Mouse (Mus musculus) embryonic facial prominence, embryonic 13.5 days (tissue): Measurements from ENCODE around the gene Mrpl4. TPM values are rescaled to one million over a fixed set of nuclear protein-coding genes. Genes with fewer than 3 reads are reported as not detected.
A peak's percentile ranks its signal among the peaks of the same experiment; 100 is the strongest.

Source experiments
- ATAC-seq: fragments of 200-750 bp; cut with Nextera tagmentation; 2 replicates; pipeline ENCODE4 v1.8.0; 2017; ENCODE audit warnings: low read depth; ENCODE audit not compliant: insufficient number of reproducible peaks, insufficient read depth, low FRiP score, low TSS enrichment
- H3K27ac ChIP-seq: fragments of 300-500 bp; sonication (generic); 2 replicates; pipeline ENCODE4 v1.5.1; 2015; ENCODE audit warnings: moderate library complexity, mild to moderate bottlenecking, inconsistent platforms
- H3K27me3 ChIP-seq: fragments of 300-500 bp; sonication (generic); 2 replicates; pipeline ENCODE4 v1.6.1; 2015; ENCODE audit warnings: mild to moderate bottlenecking, inconsistent platforms
- H3K36me3 ChIP-seq: fragments of 300-500 bp; sonication (generic); 2 replicates; pipeline ENCODE4 v1.6.1; 2015; ENCODE audit warnings: mild to moderate bottlenecking, inconsistent platforms
- H3K4me1 ChIP-seq: fragments of 300-500 bp; sonication (generic); 2 replicates; pipeline ENCODE4 v1.6.1; 2015; ENCODE audit warnings: inconsistent platforms
- H3K4me2 ChIP-seq: fragments of 300-500 bp; sonication (generic); 2 replicates; pipeline ENCODE4 v1.6.1; 2015; ENCODE audit warnings: moderate library complexity, mild to moderate bottlenecking, inconsistent platforms
- H3K4me3 ChIP-seq: fragments of 300-500 bp; sonication (generic); 2 replicates; pipeline ENCODE4 v1.5.1; 2015; ENCODE audit warnings: mild to moderate bottlenecking, inconsistent platforms
- H3K9ac ChIP-seq: fragments of 300-500 bp; sonication (generic); 2 replicates; pipeline ENCODE4 v1.6.1; 2015; ENCODE audit warnings: mild to moderate bottlenecking, inconsistent platforms
- H3K9me3 ChIP-seq: fragments of 300-500 bp; sonication (generic); 2 replicates; pipeline ENCODE4 v1.6.1; 2016; ENCODE audit warnings: inconsistent platforms
- WGBS: fragments of 180-500 bp; shearing (Covaris S2); methylation state at CpG from one replicate; pipeline ENCODE4 v1.1.7; 2015; ENCODE audit warnings: mixed read lengths; 5-methylcytosine and 5-hydroxymethylcytosine counted together
- polyA plus RNA-seq: library from polyadenylated mRNA; unstranded; fragments of >200 nt; fragmentation: Nextera tagmentation; extraction: Ambion mirVana; gene quantifications from 2 replicates; pipeline ENCODE4 v1.2.1, GENCODE M21; 2015

The Mrpl4 gene
- polyA plus RNA-seq, result 142 TPM in 2 replicates

- H3K36me3 ChIP-seq, result peaks cover 32% of the 10 kb centered on the region
- H3K4me2 ChIP-seq, result peak within 1 kb of the TSS; percentile 81
- no peaks in the 10 kb centered on the region for H3K27me3 ChIP-seq
- peak within 1 kb of the TSS; percentile 85 for H3K4me3 ChIP-seq
- peaks cover 7% of the 10 kb centered on the region for H3K4me1 ChIP-seq
- peak within 1 kb of the TSS; percentile 90 for H3K9ac ChIP-seq
- peak; percentile 77 for ATAC-seq
- H3K27ac ChIP-seq, result peak within 1 kb of the TSS; percentile 79
- H3K9me3 ChIP-seq, result no peaks in the 10 kb centered on the region
- under 1% methylated on average over 72 of the region's 72 CpGs for WGBS
Measured at GRCm38 (mm10) chr9:21002627-21003551, at the start of gene Mrpl4. Mrpl4 (plus strand) TSS chr9:21002738.

DNA sequence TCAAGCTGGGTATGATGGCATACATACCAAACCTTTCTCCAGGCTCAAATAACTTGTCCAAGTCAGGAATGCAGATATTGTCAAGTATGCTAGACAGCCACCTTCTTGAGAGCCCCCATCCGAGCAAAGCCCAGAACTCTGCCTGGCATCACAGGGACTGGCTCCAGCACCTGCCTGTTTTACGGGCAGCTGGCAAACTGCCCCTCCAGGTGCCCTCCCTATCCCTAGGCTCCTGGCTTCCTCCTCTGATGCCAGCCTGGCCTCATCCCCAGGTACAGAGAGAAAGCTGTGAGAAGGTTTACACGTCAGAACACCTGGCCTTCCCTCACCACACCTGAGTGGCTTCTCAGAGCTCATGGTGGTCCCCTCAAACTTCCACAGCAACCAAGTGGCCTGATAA, 45.5 kb upstream of the Mrpl4 start:
- Histone ChIP-seq H3K4me3 (no peak overlapping the region), H3K4me2 (no peak overlapping the region), H3K9me3 (no peaks in the 10 kb centered on the region), H3K27me3 (no peaks in the 10 kb centered on the region), H3K9ac (no peak overlapping the region), H3K27ac (no peak overlapping the region), H3K36me3 (no peaks in the 10 kb centered on the region), H3K4me1 (no peaks in the 10 kb centered on the region)
- 83% methylated on average over 3 of the region's 3 CpGs for WGBS
- no peak for ATAC-seq

DNA sequence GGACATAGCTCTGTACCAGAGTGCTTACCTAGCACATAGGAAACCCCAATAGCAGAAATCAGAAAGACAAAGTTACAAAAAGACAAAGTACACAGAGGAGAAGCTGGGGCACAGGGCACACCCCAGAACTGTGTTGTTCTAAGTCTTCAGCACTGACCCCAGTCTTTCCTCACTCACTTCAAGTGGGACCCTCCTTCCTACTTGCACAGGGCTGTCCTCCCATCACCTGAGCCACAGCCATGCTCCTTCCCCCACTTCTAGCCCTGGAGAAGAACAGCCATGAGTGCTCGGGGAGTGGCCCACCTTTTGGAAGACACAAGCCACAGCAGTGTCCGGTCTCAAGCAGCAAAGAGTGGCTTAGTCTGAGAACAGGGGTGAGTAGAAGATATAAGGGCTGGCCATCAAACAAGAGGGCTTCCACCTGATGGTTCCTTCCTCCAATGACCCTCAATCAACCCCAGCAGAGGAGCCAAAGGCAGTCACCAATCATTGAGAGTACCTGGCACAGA, 43.1 kb upstream of the Mrpl4 start, which contains the start of gene Dnmt1:
Gene Dnmt1, minus strand, starts transcription at position 459 of the 509 bp plus-strand sequence.
- Histone ChIP-seq H3K4me2 (no peak within 1 kb of the TSS), H3K27me3 (no peaks in the 10 kb centered on the region), H3K9me3 (no peaks in the 10 kb centered on the region), H3K4me3 (no peak within 1 kb of the TSS), H3K4me1 (no peaks in the 10 kb centered on the region), H3K36me3 (peaks cover 17% of the 10 kb centered on the region), H3K27ac (no peak within 1 kb of the TSS), H3K9ac (no peak within 1 kb of the TSS)
- ATAC-seq, result no peak
- 87% methylated on average over 2 of the region's 2 CpGs for WGBS

DNA sequence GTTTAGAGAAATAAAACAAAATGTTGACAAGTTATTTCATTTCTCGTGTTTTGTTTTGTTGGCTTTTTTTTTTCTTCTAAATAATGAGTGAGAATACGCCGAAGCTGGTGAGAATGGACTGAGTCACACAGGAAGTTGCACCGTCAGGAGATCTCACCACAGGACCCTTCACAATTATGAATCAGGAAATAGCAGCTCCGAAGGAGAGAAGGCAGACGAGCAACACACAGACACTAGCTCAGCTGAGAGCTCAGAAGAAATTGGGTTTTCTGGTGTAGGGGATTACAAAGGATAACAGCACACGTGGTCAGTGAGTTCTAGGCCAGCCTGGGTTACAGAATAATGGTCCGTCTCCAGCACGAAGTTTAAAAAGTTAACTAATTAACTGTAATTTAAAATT, 41.0 kb upstream of the Mrpl4 start:
- Histone ChIP-seq H3K4me1 (no peaks in the 10 kb centered on the region), H3K9me3 (no peaks in the 10 kb centered on the region), H3K4me2 (no peak overlapping the region), H3K27ac (no peak overlapping the region), H3K4me3 (no peak overlapping the region), H3K36me3 (peaks cover 38% of the 10 kb centered on the region), H3K9ac (no peak overlapping the region), H3K27me3 (no peaks in the 10 kb centered on the region)
- 64% methylated on average over 9 of the region's 9 CpGs for WGBS
- no peak for ATAC-seq

DNA sequence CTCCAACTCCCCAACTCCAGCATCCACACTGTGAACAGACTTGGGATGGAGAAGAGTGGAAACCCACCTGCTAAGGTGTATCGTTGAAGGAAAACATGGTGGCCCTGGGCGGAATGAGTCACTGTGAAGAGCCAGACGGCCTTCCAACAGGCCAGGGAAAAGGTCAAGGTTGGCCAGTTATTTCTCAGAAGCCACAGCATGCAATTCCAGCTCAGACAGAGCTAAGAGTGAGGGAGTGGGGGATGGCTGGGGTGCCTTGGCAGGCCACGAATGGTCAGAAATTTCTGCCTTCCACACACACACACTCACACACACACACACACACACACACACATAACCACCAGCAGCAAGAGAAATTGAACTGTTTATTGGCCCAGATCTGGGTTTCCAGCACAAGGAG, 36.9 kb upstream of the Mrpl4 start:
- Histone ChIP-seq H3K9ac (no peak overlapping the region), H3K27me3 (no peaks in the 10 kb centered on the region), H3K9me3 (no peaks in the 10 kb centered on the region), H3K36me3 (peaks cover 73% of the 10 kb centered on the region), H3K4me2 (no peak overlapping the region), H3K27ac (no peak overlapping the region), H3K4me3 (no peak overlapping the region), H3K4me1 (peaks cover 6% of the 10 kb centered on the region)
- WGBS, result 84% methylated on average over 4 of the region's 4 CpGs
- no peak for ATAC-seq

GRCm38 (mm10) chr9:20966008-20966407, 36.5 kb upstream of the Mrpl4 start:
- Histone ChIP-seq H3K4me2 (no peak overlapping the region), H3K9ac (no peak overlapping the region), H3K36me3 (peaks cover 77% of the 10 kb centered on the region), H3K4me1 (peaks cover 10% of the 10 kb centered on the region), H3K27me3 (no peaks in the 10 kb centered on the region), H3K9me3 (no peaks in the 10 kb centered on the region), H3K4me3 (no peak overlapping the region), H3K27ac (no peak overlapping the region)
- WGBS, result 91% methylated on average over 3 of the region's 3 CpGs
- ATAC-seq, result no peak

DNA sequence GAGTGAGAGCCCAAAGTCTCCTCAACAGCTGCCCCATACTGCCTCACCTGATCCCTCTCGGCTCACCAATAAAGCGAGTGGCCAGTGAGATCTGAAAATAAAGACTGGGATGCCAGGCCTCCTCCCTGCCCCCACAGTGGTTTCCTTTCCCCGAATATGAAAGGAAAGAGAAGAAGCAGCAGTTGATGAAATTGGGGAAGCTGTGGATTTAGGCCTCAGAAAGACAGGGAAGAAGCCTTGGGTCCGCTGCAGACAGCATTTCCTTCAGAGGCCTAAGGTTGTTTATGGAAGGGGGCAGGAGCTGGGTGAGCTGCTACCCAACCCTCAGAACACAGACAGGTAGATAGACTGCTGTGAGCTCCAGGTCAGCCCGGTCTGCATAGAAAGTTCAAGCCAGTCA, 35.8 kb upstream of the Mrpl4 start:
- H3K4me3 ChIP-seq, result no peak overlapping the region
- H3K27me3 ChIP-seq, result no peaks in the 10 kb centered on the region
- peaks cover 18% of the 10 kb centered on the region for H3K4me1 ChIP-seq
- ATAC-seq, result no peak
- no peak overlapping the region for H3K4me2 ChIP-seq
- H3K9ac ChIP-seq, result no peak overlapping the region
- WGBS, result 76% methylated on average over 5 of the region's 5 CpGs
- no peaks in the 10 kb centered on the region for H3K9me3 ChIP-seq
- H3K36me3 ChIP-seq, result peaks cover 79% of the 10 kb centered on the region
- H3K27ac ChIP-seq, result no peak overlapping the region

DNA sequence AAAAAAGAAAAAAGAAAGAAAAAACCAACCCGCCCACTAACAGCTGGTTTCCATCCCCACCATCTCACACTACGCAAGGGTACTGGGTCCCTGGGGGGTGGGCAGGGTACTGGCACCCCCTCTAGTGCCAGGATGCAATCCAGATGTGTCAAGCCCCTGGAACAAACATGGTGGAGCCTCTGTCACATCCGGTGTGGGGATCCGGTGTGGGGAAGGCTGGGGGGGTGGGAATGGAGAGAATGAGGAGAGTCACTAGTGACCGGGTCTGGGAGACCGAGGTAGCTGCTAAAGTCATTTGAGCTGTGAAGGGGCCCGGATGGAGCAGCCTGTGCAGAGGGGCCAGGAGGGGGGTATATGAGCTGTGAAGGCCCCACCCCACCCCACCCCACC, 30.8 kb upstream of the Mrpl4 start:
- 16% methylated on average over 7 of the region's 7 CpGs for WGBS
- H3K4me1 ChIP-seq, result peaks cover 52% of the 10 kb centered on the region

DNA sequence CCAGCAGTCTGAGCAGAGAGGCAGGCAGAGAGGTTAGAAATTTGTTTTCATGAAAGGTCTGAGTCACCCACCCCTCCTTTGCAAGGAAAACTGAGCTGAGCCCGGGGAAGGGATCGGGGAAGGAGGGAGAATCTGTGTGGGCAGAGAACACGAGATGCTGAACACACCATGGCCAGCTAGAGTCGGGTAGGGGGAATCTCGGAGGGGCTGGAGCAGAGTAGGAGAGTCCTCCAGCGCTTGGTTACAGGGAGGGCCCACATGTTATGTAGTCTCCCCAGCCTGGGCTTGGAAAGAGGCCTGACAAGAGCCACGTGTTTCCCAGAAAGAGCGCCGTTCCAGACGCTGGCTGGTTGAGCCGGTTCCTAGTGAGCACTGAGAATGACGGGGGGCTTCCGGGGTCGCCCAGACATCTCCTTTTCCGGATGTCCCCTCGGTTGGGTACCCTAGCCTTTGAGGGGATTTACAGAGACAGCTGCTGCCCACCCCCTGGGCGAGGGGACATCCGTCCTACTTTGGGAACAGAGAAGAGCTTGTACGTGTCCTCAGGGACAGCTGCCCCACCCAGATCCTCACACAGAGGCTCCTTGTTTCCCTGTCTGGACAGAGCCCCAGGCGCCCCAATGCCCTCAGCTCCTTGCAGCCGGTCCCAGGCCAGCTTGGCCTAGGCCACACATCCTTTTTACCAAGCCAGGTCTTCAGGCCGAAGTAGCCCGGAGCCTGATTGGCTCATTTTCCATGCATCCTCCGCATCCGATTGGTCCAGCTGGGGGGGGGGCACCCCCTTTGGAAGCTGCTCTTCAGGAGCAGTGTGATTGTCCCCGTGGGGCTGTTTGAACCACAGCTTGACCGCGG, 30.2 kb upstream of the Mrpl4 start:
- Histone ChIP-seq H3K36me3 (peaks cover 33% of the 10 kb centered on the region), H3K4me2 (peak overlapping the region; percentile 90), H3K27ac (peak overlapping the region; percentile 99), H3K4me1 (peaks cover 58% of the 10 kb centered on the region), H3K9me3 (no peaks in the 10 kb centered on the region), H3K9ac (peak overlapping the region; percentile 72), H3K4me3 (peak overlapping the region; percentile 90), H3K27me3 (no peaks in the 10 kb centered on the region)
- ATAC-seq, result peak; percentile 70
- 3% methylated on average over 28 of the region's 28 CpGs for WGBS

More for the DNA sequence above, 30.8 kb upstream of the Mrpl4 start:
- Histone ChIP-seq H3K4me3 (peak overlapping the region; percentile 90), H3K4me2 (peak overlapping the region; percentile 90), H3K36me3 (peaks cover 39% of the 10 kb centered on the region), H3K27ac (peak overlapping the region; percentile 99), H3K9ac (peak overlapping the region; percentile 72), H3K27me3 (no peaks in the 10 kb centered on the region), H3K9me3 (no peaks in the 10 kb centered on the region)
- ATAC-seq, result peak; percentile 74

DNA sequence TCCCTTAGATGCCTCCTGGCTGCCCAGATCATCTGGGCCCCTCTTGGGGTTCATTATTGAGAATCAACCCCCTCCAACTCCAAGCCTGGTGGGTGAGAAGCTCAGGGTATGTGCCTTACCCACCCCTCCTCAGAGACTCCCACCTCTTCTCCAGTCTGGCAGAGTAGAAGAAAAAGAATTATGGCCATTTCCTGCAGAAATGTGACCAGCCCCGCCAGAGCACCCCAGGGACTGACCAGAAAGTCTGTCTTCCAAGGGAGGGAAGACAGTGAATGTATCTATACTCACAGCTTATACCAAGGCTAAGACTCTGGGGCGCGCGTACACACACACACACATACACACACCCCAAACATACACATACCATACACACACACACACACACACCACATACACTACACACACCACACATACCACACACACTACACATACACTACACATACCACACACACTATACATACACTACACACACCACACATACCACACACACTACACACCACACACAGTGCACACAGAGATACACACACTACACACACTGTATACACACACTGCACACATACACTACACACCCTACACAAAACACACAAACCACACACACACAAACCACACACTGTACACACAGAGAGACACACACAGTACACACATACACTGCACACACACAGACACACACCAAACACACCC, 29.4 kb upstream of the Mrpl4 start:
- H3K4me1 ChIP-seq, result peaks cover 62% of the 10 kb centered on the region
- no peak for ATAC-seq

GRCm38 (mm10) chr9:20973682-20974075, 28.9 kb upstream of the Mrpl4 start:
- H3K4me2 ChIP-seq, result peak overlapping the region; percentile 90
- peaks cover 20% of the 10 kb centered on the region for H3K36me3 ChIP-seq
- H3K9me3 ChIP-seq, result no peaks in the 10 kb centered on the region
- ATAC-seq, result no peak
- peak overlapping the region; percentile 90 for H3K4me3 ChIP-seq
- H3K27ac ChIP-seq, result peak overlapping the region; percentile 99
- H3K27me3 ChIP-seq, result no peaks in the 10 kb centered on the region
- peak overlapping the region; percentile 72 for H3K9ac ChIP-seq
- WGBS, result 39% methylated on average over 6 of the region's 6 CpGs
- H3K4me1 ChIP-seq, result peaks cover 68% of the 10 kb centered on the region

More for the DNA sequence above, 29.4 kb upstream of the Mrpl4 start:
- H3K36me3 ChIP-seq, result peaks cover 25% of the 10 kb centered on the region
- no peaks in the 10 kb centered on the region for H3K9me3 ChIP-seq
- H3K4me3 ChIP-seq, result peak overlapping the region; percentile 90
- no peaks in the 10 kb centered on the region for H3K27me3 ChIP-seq
- peak overlapping the region; percentile 72 for H3K9ac ChIP-seq
- H3K27ac ChIP-seq, result peak overlapping the region; percentile 99
- H3K4me2 ChIP-seq, result peak overlapping the region; percentile 90
- 74% methylated on average over 4 of the region's 4 CpGs for WGBS
